Mouse (Mus musculus): ENCODE results near the gene Gm5294.

Gm5294 gene

DNA sequence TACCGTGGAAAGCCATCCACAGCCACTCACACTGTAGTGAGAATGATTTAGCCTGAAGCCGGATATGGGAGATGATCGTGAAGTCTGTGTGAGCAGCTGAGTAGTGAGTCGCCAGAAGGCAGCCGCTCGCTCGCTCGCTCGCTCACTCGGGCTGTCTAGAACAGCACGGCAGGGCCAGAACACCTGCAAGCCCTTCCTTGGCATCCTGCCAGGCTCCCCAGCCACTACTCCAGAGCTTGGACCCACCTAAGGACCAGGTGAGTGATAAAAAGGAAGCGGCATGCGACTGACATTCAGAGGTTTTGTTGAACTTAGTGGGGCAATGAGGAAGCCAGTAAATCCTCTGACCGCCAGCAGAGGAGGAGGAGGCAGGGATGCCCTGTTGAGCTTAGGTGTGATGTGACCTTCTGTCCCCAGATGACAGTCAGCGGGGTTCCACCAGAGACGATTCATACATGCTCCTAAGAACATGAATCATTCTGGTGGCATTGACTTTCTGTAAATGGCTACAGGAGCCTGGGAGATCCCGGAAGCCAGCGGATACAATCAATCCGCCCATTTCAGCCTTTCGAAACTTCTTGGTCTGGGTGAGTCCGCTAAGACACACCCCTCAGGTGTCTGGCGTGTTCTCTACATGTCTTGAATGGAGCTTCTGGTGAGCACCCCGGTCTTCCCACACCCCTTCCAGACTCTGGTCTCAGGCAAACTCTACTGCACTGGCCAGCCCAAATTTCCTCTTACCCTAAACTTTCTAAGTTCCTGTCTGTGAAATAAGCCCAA is 30.0 kb downstream of the Gm5294 start:
- DNase-seq (ENCODE audit: low read depth, low spot score): no peak

DNA sequence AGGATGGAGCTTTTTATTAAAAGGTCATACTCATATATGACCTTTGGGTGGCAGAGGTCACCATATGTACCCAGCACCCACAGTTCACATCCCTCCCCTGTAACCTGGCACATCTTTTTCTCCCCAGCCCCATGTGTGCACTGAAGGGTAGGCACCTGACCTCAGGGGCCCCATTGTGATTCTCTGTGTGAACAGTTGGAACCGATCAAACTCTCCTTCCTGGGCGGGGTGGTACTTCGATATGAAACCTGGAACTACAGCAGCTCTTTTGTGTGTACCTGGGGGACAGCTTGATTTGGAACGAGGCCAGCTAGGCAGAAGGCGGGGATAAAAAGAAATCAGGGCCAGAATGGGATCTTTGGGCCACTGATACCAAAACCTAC is 30.6 kb downstream of the Gm5294 start:
- DNase-seq (ENCODE audit: low read depth, low spot score): no peak

DNA sequence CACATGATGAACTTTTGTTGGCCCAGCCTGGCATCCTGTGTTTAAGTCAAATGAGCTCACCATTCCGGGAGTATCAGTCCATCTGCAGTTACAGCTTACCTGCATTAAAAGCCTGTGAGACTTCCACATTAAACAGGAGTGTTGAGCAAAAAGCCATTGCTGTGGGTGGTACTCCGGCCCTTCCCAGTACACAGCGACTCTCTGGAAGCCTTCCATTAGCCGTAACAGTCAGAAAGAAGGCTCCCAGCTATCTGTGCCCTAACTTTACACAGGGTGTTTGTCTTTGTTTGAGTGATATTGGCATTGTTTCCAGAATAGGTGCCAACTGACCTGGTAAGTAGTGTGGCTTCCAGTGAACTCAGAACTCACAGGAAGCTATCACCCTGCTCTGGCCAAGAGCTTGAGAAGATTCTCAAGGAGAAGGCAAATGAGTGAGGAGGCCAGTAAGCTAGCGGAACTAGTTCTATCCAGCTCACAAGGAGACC is 31.5 kb downstream of the Gm5294 start:
- DNase-seq (ENCODE audit: low read depth, low spot score): no peak

DNA sequence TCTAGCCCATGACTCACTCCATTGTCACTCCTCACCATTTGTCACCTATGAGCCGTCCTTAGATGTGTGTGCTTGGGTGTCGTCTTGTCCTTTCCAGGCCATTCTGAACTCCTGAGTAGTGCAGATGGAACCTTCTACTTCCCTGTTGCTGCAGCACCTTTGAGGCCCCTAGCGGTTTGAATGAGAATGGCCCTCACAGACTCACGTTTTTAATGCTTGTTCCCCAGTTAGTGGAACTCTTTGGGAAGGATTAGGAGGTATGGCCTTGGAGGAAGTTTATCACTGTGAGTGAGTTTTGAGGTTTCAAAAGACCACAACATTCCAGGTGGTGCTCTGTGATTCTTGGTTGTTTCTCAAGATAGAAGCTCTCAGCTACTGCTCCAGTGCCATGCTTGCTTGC is 32.3 kb downstream of the Gm5294 start:
- DNase-seq (ENCODE audit: low read depth, low spot score): no peak

DNA sequence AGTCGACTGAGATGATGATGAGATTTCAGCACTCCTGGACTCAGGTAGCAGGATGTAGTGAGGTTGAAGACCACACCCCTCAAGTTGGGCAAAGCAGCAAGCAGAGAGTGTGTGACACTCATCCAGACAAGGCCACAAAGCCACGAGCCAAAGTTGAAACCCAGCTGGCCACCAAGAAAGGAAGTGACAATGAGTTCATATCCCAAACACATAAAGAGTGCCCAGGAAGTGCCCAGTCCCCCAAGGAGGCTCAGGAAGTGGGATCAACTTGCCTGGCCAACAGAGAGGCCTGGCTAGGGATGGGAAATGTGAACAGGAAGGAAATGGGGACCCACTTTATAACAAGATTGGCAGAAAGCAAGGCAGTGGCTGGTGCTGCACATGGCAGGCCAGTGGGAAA is 33.5 kb downstream of the Gm5294 start:
- no peak for DNase-seq (ENCODE audit: low read depth, low spot score)

DNA sequence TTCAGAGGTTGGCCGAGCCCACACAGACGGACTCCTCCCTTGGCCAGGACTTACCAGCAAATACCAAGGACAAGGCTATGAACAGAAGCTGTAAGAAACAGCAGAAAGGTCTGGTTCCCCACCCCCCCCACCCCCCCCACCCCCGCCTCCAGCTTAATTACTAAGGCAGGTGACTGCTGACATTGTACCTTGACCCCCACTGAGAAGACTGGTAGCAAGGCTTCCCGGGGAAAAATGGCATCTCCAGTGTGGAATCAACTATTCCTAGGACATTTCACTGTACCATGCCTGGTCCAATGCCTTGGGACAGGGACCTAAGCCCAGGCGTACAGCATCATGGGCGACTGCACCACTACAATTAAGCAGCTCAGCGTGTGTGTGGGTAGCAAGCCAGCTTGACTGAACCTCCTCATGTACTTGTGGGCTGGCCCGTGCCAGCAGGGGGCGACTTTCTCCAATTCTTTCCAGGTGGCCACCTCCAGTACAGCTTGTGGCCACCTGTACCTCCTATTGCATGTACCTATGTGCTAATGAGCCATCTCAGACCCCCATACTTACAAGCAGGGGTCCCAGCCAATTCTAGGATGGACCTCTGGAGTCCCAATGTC is 37.2 kb downstream of the Gm5294 start:
- DNase-seq (ENCODE audit: low read depth, low spot score): peak; percentile 82

DNA sequence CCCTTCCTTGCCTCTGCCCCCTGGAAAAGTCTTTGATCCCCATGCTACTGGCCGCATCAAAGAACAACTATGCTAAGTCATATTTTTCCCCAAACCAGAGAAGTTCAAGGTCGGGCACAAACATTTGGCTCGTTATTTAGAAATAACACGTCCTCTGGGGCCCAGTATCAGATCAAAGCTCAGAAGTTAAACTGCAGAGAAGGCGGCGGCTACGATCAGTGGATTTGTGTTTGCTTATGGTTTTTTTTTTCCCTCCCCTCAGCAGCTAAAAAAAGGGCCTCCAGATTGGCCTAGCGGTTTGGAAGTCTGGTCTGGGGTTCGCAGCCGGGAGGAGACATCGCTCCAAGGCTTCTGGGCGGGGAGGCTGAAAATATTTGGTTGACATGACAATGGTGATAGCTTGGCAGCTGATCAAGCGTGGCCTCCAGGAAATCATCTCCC is 38.0 kb downstream of the Gm5294 start:
- DNase-seq (ENCODE audit: low read depth, low spot score): no peak

DNA sequence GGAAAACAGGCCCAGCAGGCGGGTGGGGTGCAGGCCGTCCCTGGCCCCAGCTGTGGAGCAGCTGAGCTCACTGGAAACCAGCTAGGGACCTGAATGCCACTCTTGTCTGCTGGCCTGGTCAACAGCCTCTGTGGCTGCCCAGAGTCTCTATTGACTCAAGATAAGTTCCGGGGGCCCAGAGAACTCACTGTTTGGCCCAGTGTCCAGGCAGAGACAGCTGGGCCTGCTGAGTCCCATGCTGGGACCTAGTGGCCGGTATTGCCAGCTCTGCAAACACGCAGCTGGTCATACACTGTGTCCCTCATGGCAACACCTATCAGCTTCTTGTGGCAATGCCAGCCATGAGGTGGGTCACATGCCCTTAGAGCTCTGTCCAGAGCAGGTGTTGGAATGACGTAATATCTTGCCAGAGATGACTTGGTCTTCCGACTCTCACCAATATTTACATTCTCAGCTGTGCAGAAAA is 43.8 kb downstream of the Gm5294 start:
- no peak for DNase-seq (ENCODE audit: low read depth, low spot score)

DNA sequence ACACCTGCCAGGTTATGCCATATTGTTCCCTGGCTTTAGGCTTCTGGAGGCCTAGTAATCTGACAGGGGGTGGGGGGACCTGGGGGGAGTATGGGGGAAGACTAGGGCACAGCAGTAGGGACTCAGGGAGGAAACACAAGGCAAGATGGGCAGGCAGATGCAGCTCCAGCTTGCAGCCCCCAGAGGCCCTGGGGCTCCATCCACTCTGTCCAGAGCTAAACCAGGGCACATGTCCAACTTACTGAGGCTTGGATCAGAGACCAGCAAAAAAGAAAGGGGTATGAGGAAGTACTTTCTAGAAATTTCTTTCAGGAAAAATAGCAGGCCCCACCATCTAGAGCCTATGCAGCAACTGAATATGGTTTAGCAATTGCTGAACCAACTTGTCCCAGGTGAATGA is 44.3 kb downstream of the Gm5294 start:
- DNase-seq (ENCODE audit: low read depth, low spot score): no peak

DNA sequence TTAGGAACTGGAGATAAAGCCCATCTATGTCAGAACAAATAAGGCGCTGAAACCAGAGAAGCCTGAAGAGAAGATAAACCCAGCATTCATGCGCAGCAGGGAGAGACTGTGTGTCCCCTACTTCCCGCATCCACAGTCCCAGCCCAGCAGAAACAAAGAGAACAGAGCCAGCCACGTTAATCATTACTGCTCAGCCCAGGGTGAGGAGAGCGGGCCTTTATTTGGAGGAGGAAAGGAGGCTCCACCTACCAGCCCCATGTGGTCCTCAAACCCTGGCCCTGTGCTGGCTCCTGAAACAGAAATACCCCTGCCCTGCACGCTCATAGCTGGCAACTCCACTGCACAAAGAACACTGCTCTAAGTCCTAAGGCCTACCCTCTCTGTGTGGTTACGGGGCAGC is 45.0 kb downstream of the Gm5294 start:
- no peak for DNase-seq (ENCODE audit: low read depth, low spot score)

DNA sequence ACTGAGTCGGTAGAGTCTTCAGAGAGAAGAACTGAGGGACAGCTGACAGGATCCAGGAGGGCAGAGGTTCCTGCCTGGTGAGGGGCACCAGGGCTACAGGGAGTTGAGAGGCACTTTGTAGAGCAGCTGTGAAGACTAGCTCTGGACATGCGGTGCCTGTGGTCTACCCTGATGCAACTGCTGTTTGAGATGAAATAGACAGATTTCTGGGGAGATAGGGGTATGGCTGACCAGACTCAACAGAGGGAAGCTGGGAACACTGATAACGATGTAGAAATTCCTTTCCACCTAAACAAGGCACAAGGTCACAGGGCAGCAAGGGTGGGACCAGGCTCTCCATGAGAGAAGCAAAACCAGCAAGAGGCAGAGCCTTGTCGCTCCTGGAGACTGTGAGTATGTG is 45.8 kb downstream of the Gm5294 start:
- DNase-seq (ENCODE audit: low read depth, low spot score): no peak

Data from 3T3-L1 (cell line).